Comparison of ENCODE assay signal across 14 mouse cellular contexts in the genomic region with DNA sequence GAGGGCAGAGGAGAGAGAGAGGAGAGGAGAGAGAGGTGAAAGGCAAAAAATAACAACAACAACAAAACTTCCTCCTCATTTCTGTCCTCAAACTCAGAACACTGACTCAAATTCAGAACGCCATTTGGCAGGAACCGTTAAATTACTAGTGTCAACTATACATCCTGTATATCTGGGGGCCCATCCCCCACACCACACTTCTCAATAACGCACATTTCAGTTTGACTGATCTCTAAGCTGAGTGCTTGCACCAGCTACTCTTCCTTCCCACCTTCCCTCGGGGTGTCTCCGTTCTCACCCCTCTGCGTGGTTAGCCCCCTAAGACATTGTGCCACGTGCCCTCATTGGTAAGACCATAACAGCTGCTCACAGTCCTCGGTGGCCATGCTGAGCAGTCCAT. TPM values are rescaled to one million over a fixed set of nuclear protein-coding genes. Genes with fewer than 3 reads are reported as not detected.
A peak's percentile ranks its signal among the peaks of the same experiment; 100 is the strongest.
DNase-seq lines count a peak whose midpoint lies in the region; ATAC-seq and TF ChIP-seq lines count a peak whose summit lies in the region.
"Had no signal": no experiment of that assay in that cellular context is flagged by ENCODE, and none has a peak within 500 bp of the region (broad histone marks: within the 10 kb centered on the region; RNA-seq: fewer than 3 reads in every experiment).

No protein-coding gene starts in this region.

- ATAC-seq in midbrain, embryonic 13.5 days, result no peak
- ATAC-seq: forebrain, embryonic 16.5 days; Patski had no signal

- no peak overlapping the region for H3K27ac ChIP-seq in midbrain, embryonic 13.5 days
- H3K27ac ChIP-seq: kidney, postnatal 0 days had no signal

- no peaks in the 10 kb centered on the region for H3K36me3 ChIP-seq in myocyte (ENCODE audit: control insufficient read depth, insufficient read depth)
- no peaks in the 10 kb centered on the region for H3K36me3 ChIP-seq in midbrain, embryonic 13.5 days

- WGBS in midbrain, embryonic 13.5 days, result 82% methylated on average over 8 of the region's 8 CpGs

- DNase-seq in adrenal gland, postnatal 14 days, result peak; percentile 16
- no peak for DNase-seq in adrenal gland, postnatal 25 days
- DNase-seq in spleen, adult 18-20 months, result peak; percentile 51 to 74
- DNase-seq in spleen, postnatal 4 days (ENCODE audit: low spot score in 2 of 2), result no peak
- peak; percentile 86 to 89 for DNase-seq in thymus, postnatal 36 days
- DNase-seq in embryo, embryonic 10.5 days (ENCODE audit: low spot score), result no peak
- DNase-seq: cerebellum, adult 9-10 months; midbrain, embryonic 14.5 days had no signal

- no peaks in the 10 kb centered on the region for H3K79me2 ChIP-seq in myocyte (ENCODE audit: control insufficient read depth, insufficient read depth)

- no peak for TF ChIP-seq POLR2A in myocyte (IDR thresholded peaks at IDR 0.05; ENCODE audit: insufficient read length, low read depth)

- H3K4me2 ChIP-seq in myocyte (ENCODE audit: low read depth), result no peak overlapping the region
- no peak overlapping the region for H3K4me2 ChIP-seq in midbrain, embryonic 13.5 days (replicated peaks)

- no peak overlapping the region for H3ac ChIP-seq in myocyte (ENCODE audit: control insufficient read depth, insufficient read length)

- no peak overlapping the region for H3K4me3 ChIP-seq in myocyte
- H3K4me3 ChIP-seq in midbrain, embryonic 13.5 days (replicated peaks), result no peak overlapping the region

- H3K4me1 ChIP-seq in midbrain, embryonic 13.5 days (replicated peaks), result no peaks in the 10 kb centered on the region

- H3K27me3 ChIP-seq in myocyte (ENCODE audit: control insufficient read depth, insufficient read depth, insufficient read length), result no peaks in the 10 kb centered on the region
- H3K27me3 ChIP-seq in midbrain, embryonic 13.5 days, result no peaks in the 10 kb centered on the region
- H3K27me3 ChIP-seq: Patski had no signal

- H3K9ac ChIP-seq in midbrain, embryonic 13.5 days (replicated peaks), result no peak overlapping the region

- H3K9me3 ChIP-seq in midbrain, embryonic 13.5 days, result no peaks in the 10 kb centered on the region

TF ChIP-seq in myocyte, 11 proteins besides CTCF, POLR2A, EP300 and RAD21:
- TF ChIP-seq CEBPB (IDR thresholded peaks at IDR 0.05; ENCODE audit: insufficient read depth, poor library complexity, severe bottlenecking) (no peak), REST (IDR thresholded peaks at IDR 0.05; ENCODE audit: insufficient read depth, insufficient read length) (no peak), MYOD1 (IDR thresholded peaks at IDR 0.05; ENCODE audit: control insufficient read depth in 1 of 3, insufficient read length in 2 of 3, low read depth in 2 of 3) (peak in 2 of 3 experiments; percentile 24 to 30), MYOG (IDR thresholded peaks at IDR 0.05; ENCODE audit: control insufficient read depth in 1 of 3, insufficient read depth in 1 of 3, insufficient read length in 2 of 3, low read depth in 2 of 3) (no peak), TCF12 (IDR thresholded peaks at IDR 0.05; ENCODE audit: insufficient read depth, poor library complexity, severe bottlenecking) (no peak), E2F4 (IDR thresholded peaks at IDR 0.05; ENCODE audit: insufficient read depth) (no peak), USF1 (IDR thresholded peaks at IDR 0.05; ENCODE audit: low read depth) (no peak), TCF3 (IDR thresholded peaks at IDR 0.05; ENCODE audit: insufficient read length, low read depth) (no peak)
TF ChIP-seq in myocyte: peak in this region for 1.

RNA-seq across cellular contexts. Expression of gene Gpr132, which starts 8.1 kb away (rescaled TPM):
- total RNA-seq in adrenal gland, postnatal 14 days (2021), result 0.30 and 3.4 TPM in 2 replicates
- total RNA-seq in adrenal gland, postnatal 25 days (2021), result 0.12 TPM in 1 of 2 replicates, not detected in the other
- 0.02 TPM for polyA plus RNA-seq in myocyte (2012; fragmentation: generic; extraction: Trizol)
- polyA plus RNA-seq in midbrain, embryonic 13.5 days (2015; fragmentation: Nextera tagmentation; extraction: Ambion mirVana), result not detected in 2 replicates
- polyA plus RNA-seq: forebrain, embryonic 16.5 days; hindbrain, embryonic 11.5 days; Patski had no signal

RNA-seq across cellular contexts. Expression of gene Cdca4, which starts 30.7 kb away (rescaled TPM):
- 19.9 and 21.4 TPM in 2 replicates for total RNA-seq in adrenal gland, postnatal 14 days (2021)
- 15.5 and 15.9 TPM in 2 replicates for total RNA-seq in adrenal gland, postnatal 25 days (2021)
- 21.5 TPM for polyA plus RNA-seq in myocyte (2012; fragmentation: generic; extraction: Trizol)
- polyA plus RNA-seq in midbrain, embryonic 13.5 days (2015; fragmentation: Nextera tagmentation; extraction: Ambion mirVana), result 82.7 and 85.0 TPM in 2 replicates

RNA-seq across cellular contexts. Expression of gene Clba1, which starts 51.2 kb away (rescaled TPM):
- 3.4 and 5.6 TPM in 2 replicates for total RNA-seq in adrenal gland, postnatal 14 days (2021)
- 7.7 and 10.0 TPM in 2 replicates for total RNA-seq in adrenal gland, postnatal 25 days (2021)
- 9.6 TPM for polyA plus RNA-seq in myocyte (2012; fragmentation: generic; extraction: Trizol)
- polyA plus RNA-seq in midbrain, embryonic 13.5 days (2015; fragmentation: Nextera tagmentation; extraction: Ambion mirVana), result 19.4 and 22.7 TPM in 2 replicates

RNA-seq across cellular contexts. Expression of gene Ahnak2, which starts 57.5 kb away (rescaled TPM):
- 7.2 and 9.6 TPM in 2 replicates for total RNA-seq in adrenal gland, postnatal 14 days (2021)
- 5.1 and 5.7 TPM in 2 replicates for total RNA-seq in adrenal gland, postnatal 25 days (2021)
- polyA plus RNA-seq in myocyte (2012; fragmentation: generic; extraction: Trizol), result 24.4 TPM
- 0.31 and 0.37 TPM in 2 replicates for polyA plus RNA-seq in midbrain, embryonic 13.5 days (2015; fragmentation: Nextera tagmentation; extraction: Ambion mirVana)

Comparison
In these comparisons a context has a peak if more than half of its experiments do, and no peak if none do; other contexts are left out.
1. DNase-seq: peak in adrenal gland, postnatal 14 days (single experiment), spleen, adult 18-20 months (2 of 2) and thymus, postnatal 36 days (2 of 2); none in adrenal gland, postnatal 25 days (single experiment), spleen, postnatal 4 days (0 of 2) and embryo, embryonic 10.5 days (single experiment).